Mouse (Mus musculus) ES-Bruce4 (cell line): Measurements from ENCODE around the gene S100b.

Experiments used
- CTCF ChIP-seq: IDR thresholded peaks from one replicate; pipeline ENCODE4 v1.8.1; 2011; ENCODE audit warnings: low read depth, low read length
- POLR2A ChIP-seq: IDR thresholded peaks from one replicate; pipeline ENCODE4 v1.8.1; 2011; ENCODE audit warnings: low read length; ENCODE audit not compliant: insufficient read depth

- TF ChIP-seq CTCF (no peak), POLR2A (no peak)
Observed at GRCm38 (mm10) chr10:76229627-76230026, 24.0 kb upstream of the S100b start.
